Mouse (Mus musculus) spleen, postnatal 36 days (tissue): ENCODE data around the gene Pcca.
A peak's percentile ranks its signal among the peaks of the same experiment; 100 is the strongest.
"Not testable (repeated sequence)": the region's sequence is repeated elsewhere in the genome, so short reads cannot be mapped to it uniquely, and the experiment has no call there.

ENCODE experiments used
- DNase-seq, 2 experiments: peaks; one replicate each; pipeline ENCODE4 v3.0.0; 2022; ENCODE audit warnings: low spot score in 2 of 2, mixed read lengths in 1 of 2

The Pcca gene

GRCm38 (mm10) chr14:122560893-122561452 is 26.8 kb downstream of the Pcca start:
- DNase-seq, result not testable (repeated sequence)

- DNase-seq, result no peak
Observed at GRCm38 (mm10) chr14:122570862-122571261, 36.7 kb downstream of the Pcca start.

GRCm38 (mm10) chr14:122574064-122574751 is 40.1 kb downstream of the Pcca start:
- peak; percentile 7 to 11 for DNase-seq

GRCm38 (mm10) chr14:122577816-122578215 is 43.7 kb downstream of the Pcca start:
- no peak for DNase-seq

- DNase-seq, result no peak
Observed at GRCm38 (mm10) chr14:122582057-122582456, 47.9 kb downstream of the Pcca start.

GRCm38 (mm10) chr14:122582491-122583077 is 48.5 kb downstream of the Pcca start:
- DNase-seq, result no peak

GRCm38 (mm10) chr14:122584087-122584486 is 50.0 kb downstream of the Pcca start:
- not testable (repeated sequence) for DNase-seq

GRCm38 (mm10) chr14:122586942-122587341 is 52.8 kb downstream of the Pcca start:
- no peak for DNase-seq

GRCm38 (mm10) chr14:122597534-122597933 is 63.4 kb downstream of the Pcca start:
- peak in 1 of 2 experiments; percentile 8 for DNase-seq

GRCm38 (mm10) chr14:122598802-122599201 is 64.7 kb downstream of the Pcca start:
- DNase-seq, result no peak

GRCm38 (mm10) chr14:122599839-122600238 is 65.7 kb downstream of the Pcca start:
- no peak for DNase-seq

- no peak for DNase-seq
Observed at GRCm38 (mm10) chr14:122602701-122603100, 68.6 kb downstream of the Pcca start.

GRCm38 (mm10) chr14:122606499-122606898 is 72.4 kb downstream of the Pcca start:
- DNase-seq, result no peak

- DNase-seq, result no peak
Observed at GRCm38 (mm10) chr14:122607456-122607855, 73.3 kb downstream of the Pcca start.

GRCm38 (mm10) chr14:122608323-122608722 is 74.2 kb downstream of the Pcca start:
- no peak for DNase-seq

- DNase-seq, result no peak
Observed at GRCm38 (mm10) chr14:122611035-122611434, 76.9 kb downstream of the Pcca start.

GRCm38 (mm10) chr14:122612317-122612716 is 78.2 kb downstream of the Pcca start:
- no peak for DNase-seq

- DNase-seq, result no peak
Observed at GRCm38 (mm10) chr14:122617656-122618055, 83.5 kb downstream of the Pcca start.

- DNase-seq, result no peak
Observed at GRCm38 (mm10) chr14:122633416-122633815, 99.3 kb downstream of the Pcca start.

- no peak for DNase-seq
Observed at GRCm38 (mm10) chr14:122636601-122637000, 102.5 kb downstream of the Pcca start.

GRCm38 (mm10) chr14:122637798-122638555 is 103.9 kb downstream of the Pcca start:
- peak in 1 of 2 experiments; percentile 7 for DNase-seq

- no peak for DNase-seq
Observed at GRCm38 (mm10) chr14:122639168-122639720, 105.1 kb downstream of the Pcca start.
